Mouse (Mus musculus) stomach, embryonic 15.5 days (tissue): Measurements from ENCODE around the gene H60c. TPM values are rescaled to one million over a fixed set of nuclear protein-coding genes. Genes with fewer than 3 reads are reported as not detected.
"Not testable (repeated sequence)": the region's sequence is repeated elsewhere in the genome, so short reads cannot be mapped to it uniquely, and the experiment has no call there.

Experiments used
- ATAC-seq: fragments of 200-750 bp; cut with Nextera tagmentation; 2 replicates; pipeline ENCODE4 v1.8.0; 2017; ENCODE audit warnings: low read depth, moderate number of reproducible peaks, moderate TSS enrichment; ENCODE audit not compliant: insufficient read depth, low FRiP score
- H3K27ac ChIP-seq: fragments of 300-500 bp; sonication (generic); 2 replicates; pipeline ENCODE4 v1.5.1; 2015; ENCODE audit warnings: mild to moderate bottlenecking, inconsistent platforms
- H3K27me3 ChIP-seq: fragments of 300-500 bp; sonication (generic); replicated peaks from 2 replicates; pipeline ENCODE4 v1.6.1; 2015; ENCODE audit warnings: inconsistent platforms
- H3K36me3 ChIP-seq: fragments of 300-500 bp; sonication (generic); 2 replicates; pipeline ENCODE4 v1.6.1; 2015; ENCODE audit warnings: inconsistent platforms
- H3K4me1 ChIP-seq: fragments of 300-500 bp; sonication (generic); 2 replicates; pipeline ENCODE4 v1.6.1; 2015; ENCODE audit warnings: inconsistent platforms
- H3K4me2 ChIP-seq: fragments of 300-500 bp; sonication (generic); 2 replicates; pipeline ENCODE4 v1.6.1; 2015; ENCODE audit warnings: mild to moderate bottlenecking, inconsistent platforms
- H3K4me3 ChIP-seq: fragments of 300-500 bp; sonication (generic); replicated peaks from 2 replicates; pipeline ENCODE4 v1.5.1; 2015; ENCODE audit warnings: inconsistent platforms
- H3K9ac ChIP-seq: fragments of 300-500 bp; sonication (generic); 2 replicates; pipeline ENCODE4 v1.6.1; 2015; ENCODE audit warnings: inconsistent platforms
- H3K9me3 ChIP-seq: fragments of 300-500 bp; sonication (generic); 2 replicates; pipeline ENCODE4 v1.6.1; 2016; ENCODE audit warnings: inconsistent platforms
- WGBS: fragments of 180-500 bp; shearing (Covaris S2); methylation state at CpG from one replicate; pipeline ENCODE4 v1.1.7; 2015; 5-methylcytosine and 5-hydroxymethylcytosine counted together
- polyA plus RNA-seq: library from polyadenylated mRNA; unstranded; fragments of >200 nt; fragmentation: Nextera tagmentation; extraction: Ambion mirVana; gene quantifications from 2 replicates; pipeline ENCODE4 v1.2.1, GENCODE M21; 2015

Gene H60c
- 0.12 and 0.15 TPM in 2 replicates for polyA plus RNA-seq

DNA sequence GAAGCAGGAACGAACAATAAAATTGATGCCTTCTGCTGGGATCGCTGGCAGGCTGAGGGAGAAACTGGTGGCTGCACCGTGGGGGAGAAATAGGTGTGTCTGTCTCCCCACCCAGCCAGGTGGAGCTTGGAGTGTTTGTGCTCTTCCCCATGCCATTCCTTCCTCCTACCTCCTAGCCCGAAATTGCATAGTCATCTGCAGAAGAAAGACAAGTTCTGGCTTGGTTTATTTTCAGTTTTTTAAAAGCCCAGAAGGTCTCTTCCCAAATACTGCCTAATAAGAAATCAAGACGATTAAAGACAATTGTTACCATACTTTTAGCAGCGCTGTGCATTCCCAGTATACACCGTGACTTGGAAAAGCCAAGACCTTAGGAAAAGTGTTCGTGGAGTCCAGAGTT lies at the start of gene H60c:
Gene H60c, minus strand, starts transcription at position 101 of the 400 bp plus-strand sequence.
- Histone ChIP-seq H3K4me2 (no peak within 1 kb of the TSS), H3K4me1 (no peaks in the 10 kb centered on the region), H3K27ac (no peak within 1 kb of the TSS), H3K27me3 (no peaks in the 10 kb centered on the region), H3K9ac (no peak within 1 kb of the TSS), H3K36me3 (no peaks in the 10 kb centered on the region), H3K9me3 (no peaks in the 10 kb centered on the region), H3K4me3 (no peak within 1 kb of the TSS)
- no peak for ATAC-seq
- 65% methylated on average over 8 of the region's 8 CpGs for WGBS

DNA sequence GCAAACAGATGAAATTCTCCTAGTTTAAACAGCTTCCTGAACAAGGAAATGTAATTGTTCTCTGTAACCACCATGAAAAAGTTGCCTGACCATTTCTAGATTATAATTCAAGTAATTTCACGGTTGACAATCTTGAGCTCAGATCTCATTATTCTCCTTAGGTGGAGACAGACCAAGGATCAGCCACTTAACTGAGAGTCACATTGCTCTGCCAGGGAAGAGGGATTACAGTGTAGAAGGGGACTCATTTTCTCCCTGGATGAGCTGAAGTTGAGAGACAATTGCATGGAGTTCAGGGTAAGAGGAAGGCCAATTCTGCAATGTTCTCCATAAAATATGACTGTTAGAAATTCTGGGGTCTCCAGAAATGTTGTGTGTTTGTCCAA lies 41.2 kb upstream of the H60c start:
- H3K4me1 ChIP-seq = no peaks in the 10 kb centered on the region
- no peak overlapping the region for H3K4me3 ChIP-seq
- WGBS = 70% methylated on average over 1 of the region's 1 CpGs
- no peaks in the 10 kb centered on the region for H3K36me3 ChIP-seq
- H3K9ac ChIP-seq = no peak overlapping the region
- no peak overlapping the region for H3K4me2 ChIP-seq
- no peaks in the 10 kb centered on the region for H3K27me3 ChIP-seq
- ATAC-seq = no peak
- no peaks in the 10 kb centered on the region for H3K9me3 ChIP-seq
- no peak overlapping the region for H3K27ac ChIP-seq

DNA sequence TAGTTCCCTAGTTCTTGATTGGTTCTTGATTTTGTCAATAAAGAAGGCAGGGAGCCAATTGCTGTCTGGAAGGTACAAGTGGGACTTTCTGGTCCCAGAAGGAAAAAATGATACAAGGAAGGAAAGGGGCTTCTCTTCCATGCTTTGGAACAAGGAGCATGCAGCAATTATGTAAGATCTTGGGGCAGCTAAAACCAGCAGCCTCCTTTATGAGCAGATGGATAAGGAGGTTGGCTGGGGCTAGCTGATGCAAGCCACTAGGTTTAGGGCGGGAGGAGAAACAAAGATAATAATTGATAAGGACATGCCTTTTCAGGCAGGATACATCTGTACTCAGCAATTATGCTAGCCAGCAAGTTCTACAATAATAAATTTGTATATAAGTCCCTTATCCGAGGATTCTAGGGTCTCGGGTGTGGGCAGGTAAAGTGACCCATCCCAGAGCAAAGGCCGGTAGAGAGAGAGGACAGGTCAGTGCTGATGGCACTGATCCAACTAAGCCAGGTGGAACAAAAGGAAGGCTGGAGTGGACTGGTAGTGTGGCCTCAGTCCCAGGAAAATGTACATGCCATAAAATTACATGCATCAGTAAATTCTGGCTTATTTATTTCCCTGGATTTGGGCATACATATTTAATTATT lies 40.7 kb upstream of the H60c start:
- ATAC-seq = no peak
- 73% methylated on average over 4 of the region's 4 CpGs for WGBS

DNA sequence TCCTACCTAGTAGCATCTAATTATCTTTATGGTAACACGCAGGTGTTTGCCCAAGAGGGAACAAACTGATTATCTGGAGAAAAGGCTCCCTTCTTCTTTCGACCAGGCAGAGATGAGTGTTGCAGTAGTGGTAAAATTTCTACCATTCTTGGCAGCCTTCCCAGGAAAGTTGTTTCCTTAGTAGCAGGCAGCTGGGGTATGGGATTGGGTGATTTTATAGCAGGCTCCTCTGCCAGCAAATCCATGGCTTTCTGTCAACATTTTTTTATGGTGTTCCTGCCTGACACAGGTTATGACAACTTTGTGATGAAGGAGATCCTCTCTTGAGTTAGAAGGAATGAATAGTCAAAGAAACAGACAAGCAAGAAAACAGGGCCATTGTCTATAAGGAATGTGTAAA lies 40.2 kb upstream of the H60c start:
- Histone ChIP-seq H3K9ac (no peak overlapping the region), H3K4me3 (no peak overlapping the region), H3K9me3 (no peaks in the 10 kb centered on the region), H3K27ac (no peak overlapping the region), H3K36me3 (no peaks in the 10 kb centered on the region), H3K4me2 (no peak overlapping the region), H3K27me3 (no peaks in the 10 kb centered on the region), H3K4me1 (no peaks in the 10 kb centered on the region)
- WGBS = 54% methylated on average over 2 of the region's 2 CpGs
- no peak for ATAC-seq

More for the DNA sequence above, 40.7 kb upstream of the H60c start:
- Histone ChIP-seq H3K36me3 (no peaks in the 10 kb centered on the region), H3K4me3 (no peak overlapping the region), H3K9ac (no peak overlapping the region), H3K27ac (no peak overlapping the region), H3K4me2 (no peak overlapping the region), H3K27me3 (no peaks in the 10 kb centered on the region), H3K4me1 (no peaks in the 10 kb centered on the region), H3K9me3 (no peaks in the 10 kb centered on the region)

DNA sequence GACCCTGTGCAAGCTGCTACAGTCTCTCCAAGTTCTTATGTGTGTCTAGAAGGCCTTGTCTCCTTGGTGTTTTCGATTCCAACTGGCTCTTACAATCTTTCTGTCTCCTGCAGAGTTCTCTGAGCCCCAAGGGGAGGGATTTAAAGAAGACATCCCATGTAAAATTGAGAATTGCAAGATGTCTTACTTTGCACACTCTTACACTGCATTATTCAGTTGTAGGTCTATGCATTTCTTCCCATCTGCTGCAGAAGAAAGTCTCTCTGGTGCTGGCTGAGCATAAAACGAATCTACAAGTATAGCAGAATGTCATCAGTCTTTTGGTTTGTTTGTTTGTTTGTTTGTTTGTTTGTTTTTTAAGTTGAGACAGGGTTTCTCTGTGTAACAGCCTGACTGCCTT lies 26.4 kb upstream of the H60c start:
- Histone ChIP-seq H3K36me3 (no peaks in the 10 kb centered on the region), H3K27me3 (no peaks in the 10 kb centered on the region), H3K9ac (no peak overlapping the region), H3K4me3 (no peak overlapping the region), H3K27ac (no peak overlapping the region), H3K4me2 (no peak overlapping the region), H3K9me3 (no peaks in the 10 kb centered on the region), H3K4me1 (no peaks in the 10 kb centered on the region)
- ATAC-seq = no peak
- WGBS = 59% methylated on average over 2 of the region's 2 CpGs

DNA sequence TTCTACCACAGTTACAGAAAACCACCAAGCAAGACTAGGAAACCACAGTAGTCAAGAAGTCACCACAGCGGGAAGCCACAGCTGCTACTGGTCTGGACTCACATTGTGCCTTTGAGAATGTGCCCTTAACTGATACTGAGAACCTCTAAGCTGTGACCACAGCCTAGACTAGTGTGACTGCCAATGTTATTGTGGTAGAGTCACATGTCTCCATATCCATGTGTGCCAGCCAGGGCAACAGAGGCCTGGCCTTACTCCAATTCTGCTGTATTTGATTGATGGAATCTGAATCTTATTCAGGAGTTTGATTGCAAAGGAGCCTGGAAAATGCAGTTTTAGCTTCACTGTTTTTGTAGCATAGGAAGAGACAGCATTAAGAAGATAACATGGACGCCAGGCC lies 13.5 kb upstream of the H60c start:
- ATAC-seq = no peak
- H3K27me3 ChIP-seq = no peaks in the 10 kb centered on the region
- 70% methylated on average over 2 of the region's 2 CpGs for WGBS

DNA sequence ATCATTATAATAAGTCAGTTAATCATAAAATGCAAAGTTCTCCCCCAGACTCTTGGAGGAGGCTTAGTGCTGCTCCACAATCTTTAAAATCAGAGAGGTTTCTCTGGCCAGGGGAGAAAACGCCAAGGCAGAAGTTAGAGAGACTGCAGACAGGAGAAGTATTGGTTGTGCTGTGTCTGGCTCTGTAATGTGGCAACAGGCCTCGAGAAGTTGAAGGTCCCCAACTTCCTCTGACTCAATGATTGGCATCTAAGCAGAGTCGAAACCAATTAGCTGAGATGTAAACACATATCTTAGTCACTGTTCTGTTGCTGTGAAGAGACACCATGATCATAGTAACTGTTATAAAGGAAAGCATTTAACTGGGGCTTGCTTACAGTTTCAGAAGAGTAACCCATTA lies 6.5 kb upstream of the H60c start:
- Histone ChIP-seq H3K9me3 (no peaks in the 10 kb centered on the region), H3K27ac (no peak overlapping the region), H3K36me3 (no peaks in the 10 kb centered on the region), H3K27me3 (no peaks in the 10 kb centered on the region), H3K4me3 (no peak overlapping the region), H3K4me2 (no peak overlapping the region), H3K9ac (no peak overlapping the region), H3K4me1 (no peaks in the 10 kb centered on the region)
- no peak for ATAC-seq
- WGBS = 71% methylated on average over 3 of the region's 3 CpGs

More for the DNA sequence above, 13.5 kb upstream of the H60c start:
- Histone ChIP-seq H3K27ac (no peak overlapping the region), H3K36me3 (no peaks in the 10 kb centered on the region), H3K4me1 (no peaks in the 10 kb centered on the region), H3K9me3 (no peaks in the 10 kb centered on the region), H3K4me3 (no peak overlapping the region), H3K9ac (no peak overlapping the region), H3K4me2 (no peak overlapping the region)

DNA sequence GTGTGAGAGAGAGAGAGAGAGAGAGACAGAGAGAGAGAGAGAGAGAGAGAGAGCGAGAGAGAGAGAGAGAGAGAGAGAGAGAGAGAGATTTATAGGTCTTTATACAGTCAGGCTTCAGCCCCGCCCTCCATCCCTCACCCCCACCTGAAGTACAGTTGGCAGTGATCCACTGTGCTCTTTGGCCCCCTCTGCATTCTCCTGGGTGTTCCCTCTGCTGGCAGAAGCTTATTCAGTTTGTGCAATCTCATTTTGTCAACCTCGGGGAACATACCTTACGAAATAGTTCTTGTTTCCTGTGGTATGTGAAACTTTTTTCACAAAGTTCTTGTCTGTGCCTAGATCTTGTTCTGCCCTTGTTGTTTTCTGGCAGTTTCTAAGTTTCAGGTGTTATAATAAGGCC lies 3.5 kb upstream of the H60c start:
- 35% methylated on average over 3 of the region's 4 CpGs for WGBS
- peak; percentile 47; the same call in 1 of the 2 replicates for ATAC-seq

DNA sequence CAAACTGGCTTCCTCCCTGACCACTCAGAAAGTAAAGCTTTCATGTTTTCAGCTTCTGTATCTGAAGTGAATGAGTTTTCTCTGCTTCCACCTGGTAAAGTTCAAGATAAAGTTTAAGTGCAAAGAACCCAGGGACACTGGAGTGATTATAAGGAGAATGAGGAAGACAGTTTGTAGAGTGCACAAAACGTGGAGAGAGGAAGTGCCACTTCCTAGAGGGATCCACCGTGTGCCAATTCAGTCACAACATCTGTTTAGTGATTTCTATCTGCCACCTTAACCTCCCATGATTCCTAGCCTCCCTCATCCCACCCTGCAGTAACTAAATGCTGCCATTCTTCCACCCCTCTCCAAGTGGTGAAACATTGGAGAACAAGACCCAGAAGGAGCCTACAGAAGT lies 842 bp downstream of the H60c start:
- H3K4me2 ChIP-seq = no peak overlapping the region
- H3K27ac ChIP-seq = no peak overlapping the region
- H3K9me3 ChIP-seq = no peaks in the 10 kb centered on the region
- WGBS = 56% methylated on average over 2 of the region's 2 CpGs
- H3K27me3 ChIP-seq = no peaks in the 10 kb centered on the region
- no peak overlapping the region for H3K9ac ChIP-seq
- no peak overlapping the region for H3K4me3 ChIP-seq
- no peaks in the 10 kb centered on the region for H3K4me1 ChIP-seq
- H3K36me3 ChIP-seq = no peaks in the 10 kb centered on the region
- ATAC-seq = no peak

More for the DNA sequence above, 3.5 kb upstream of the H60c start:
- no peaks in the 10 kb centered on the region for H3K27me3 ChIP-seq
- no peaks in the 10 kb centered on the region for H3K4me1 ChIP-seq
- H3K36me3 ChIP-seq = no peaks in the 10 kb centered on the region
- H3K9ac ChIP-seq = no peak overlapping the region
- H3K4me2 ChIP-seq = no peak overlapping the region
- no peak overlapping the region for H3K4me3 ChIP-seq
- no peak overlapping the region for H3K27ac ChIP-seq
- H3K9me3 ChIP-seq = no peaks in the 10 kb centered on the region

DNA sequence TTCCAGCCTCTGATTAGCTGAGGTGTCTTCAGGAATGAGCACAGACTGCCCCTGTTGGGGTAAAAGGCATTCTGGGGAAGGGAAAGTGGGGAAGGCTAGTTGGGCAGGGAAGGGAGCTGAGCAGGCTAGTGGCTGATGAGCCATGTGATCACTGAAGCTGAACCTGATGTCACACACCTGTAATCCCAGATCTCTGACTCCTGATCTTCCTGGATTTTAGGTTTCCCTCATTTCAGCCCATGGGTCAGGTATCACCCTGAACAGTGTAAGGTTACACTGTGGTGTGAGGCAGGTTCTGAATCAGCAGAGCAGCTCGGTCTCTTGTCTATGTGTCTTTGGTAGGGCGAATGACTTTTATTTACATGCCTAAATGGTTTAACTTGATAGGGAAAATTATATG lies 4.8 kb downstream of the H60c start:
- no peaks in the 10 kb centered on the region for H3K36me3 ChIP-seq
- H3K4me1 ChIP-seq = no peaks in the 10 kb centered on the region
- H3K4me2 ChIP-seq = no peak overlapping the region
- H3K27ac ChIP-seq = no peak overlapping the region
- no peaks in the 10 kb centered on the region for H3K27me3 ChIP-seq
- no peak overlapping the region for H3K9ac ChIP-seq
- ATAC-seq = no peak
- H3K9me3 ChIP-seq = no peaks in the 10 kb centered on the region
- 71% methylated on average over 2 of the region's 2 CpGs for WGBS
- H3K4me3 ChIP-seq = no peak overlapping the region

DNA sequence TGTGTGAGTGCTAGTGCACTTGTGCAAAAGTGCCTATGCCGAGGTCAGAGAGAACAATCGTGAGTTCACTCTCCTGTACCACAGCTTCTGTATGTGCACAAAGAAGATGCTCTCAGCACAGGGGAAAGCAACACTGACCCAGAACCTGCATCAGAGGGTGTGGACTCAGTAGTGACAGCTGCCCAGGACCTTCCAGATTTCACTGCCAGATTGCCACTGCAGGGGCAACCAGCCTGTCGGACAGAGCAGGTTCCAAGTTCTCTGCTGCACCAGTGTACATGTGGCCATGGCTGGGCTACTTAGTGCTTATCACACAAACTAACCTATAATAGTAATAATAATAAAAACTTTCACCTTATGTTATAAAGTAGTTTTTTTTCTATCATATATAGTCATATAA lies 10.2 kb downstream of the H60c start:
- WGBS = 91% methylated on average over 3 of the region's 3 CpGs
- Histone ChIP-seq H3K27me3 (no peaks in the 10 kb centered on the region), H3K4me3 (no peak overlapping the region), H3K9ac (no peak overlapping the region), H3K27ac (no peak overlapping the region), H3K36me3 (no peaks in the 10 kb centered on the region), H3K4me1 (no peaks in the 10 kb centered on the region), H3K4me2 (no peak overlapping the region), H3K9me3 (no peaks in the 10 kb centered on the region)
- no peak for ATAC-seq

DNA sequence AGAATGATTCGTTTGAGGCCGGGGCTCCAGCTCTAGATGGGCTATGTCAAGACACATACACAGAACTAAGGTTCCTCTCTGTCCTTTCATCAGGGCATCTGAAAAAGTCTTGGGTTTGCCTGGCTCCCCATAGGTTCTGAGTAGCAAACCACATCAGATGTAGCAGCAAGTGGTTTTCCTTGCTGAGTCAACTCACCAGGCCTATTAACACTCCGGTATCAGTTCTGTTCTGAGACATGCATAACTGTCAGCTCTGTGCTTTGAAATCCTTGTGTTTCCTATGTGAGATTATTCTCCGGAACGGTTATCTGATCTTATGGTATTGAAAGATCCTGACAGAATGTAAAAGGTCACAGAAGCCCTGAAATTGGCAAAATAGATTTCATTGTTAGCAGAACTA lies 29.1 kb downstream of the H60c start:
- 79% methylated on average over 5 of the region's 5 CpGs for WGBS
- not testable (repeated sequence) for H3K36me3 ChIP-seq, H3K9ac ChIP-seq, H3K9me3 ChIP-seq, ATAC-seq, H3K4me3 ChIP-seq, H3K4me1 ChIP-seq, H3K27ac ChIP-seq, H3K4me2 ChIP-seq, H3K27me3 ChIP-seq
